Mouse (Mus musculus) ES-Bruce4 (cell line): ENCODE measurements at regions not wholly inside any gene's neighbourhood (a gene's known extent, or its start where the extent isn't known, plus 50 kb on each side); places are given as distances from the start of the nearest gene placed in this dataset.

Experiments used
- H3K27ac ChIP-seq: 2 replicates; pipeline ENCODE4 v1.5.1; 2012; ENCODE audit warnings: low read length, inconsistent platforms; ENCODE audit not compliant: insufficient read depth
- H3K27me3 ChIP-seq: 2 replicates; pipeline ENCODE4 v1.6.1; 2012; ENCODE audit warnings: mild to moderate bottlenecking, low read length, inconsistent platforms; ENCODE audit not compliant: control insufficient read depth, poor library complexity, insufficient read depth, severe bottlenecking
- H3K36me3 ChIP-seq: 2 replicates; pipeline ENCODE4 v1.6.1; 2012; ENCODE audit warnings: inconsistent platforms, mild to moderate bottlenecking, low read length, moderate library complexity; ENCODE audit not compliant: control insufficient read depth, poor library complexity, insufficient read depth, severe bottlenecking
- H3K4me1 ChIP-seq: one replicate; pipeline ENCODE4 v1.8.1; 2011; ENCODE audit warnings: low read length; ENCODE audit not compliant: control insufficient read depth, insufficient read depth
- H3K4me3 ChIP-seq: 2 replicates; pipeline ENCODE4 v1.5.1; 2011; ENCODE audit warnings: low read depth, mild to moderate bottlenecking, low read length
- H3K9ac ChIP-seq: 2 replicates; pipeline ENCODE4 v1.6.1; 2012; ENCODE audit warnings: low read depth, mild to moderate bottlenecking, inconsistent platforms; ENCODE audit not compliant: poor library complexity, severe bottlenecking
- H3K9me3 ChIP-seq: replicated peaks from 2 replicates; pipeline ENCODE4 v1.6.1; 2012; ENCODE audit warnings: mild to moderate bottlenecking, low read length, inconsistent platforms; ENCODE audit not compliant: control insufficient read depth, poor library complexity, insufficient read depth, severe bottlenecking
- CTCF ChIP-seq: IDR thresholded peaks from one replicate; pipeline ENCODE4 v1.8.1; 2011; ENCODE audit warnings: low read depth, low read length
- EP300 ChIP-seq: IDR thresholded peaks from 2 replicates; pipeline ENCODE4 v1.6.1; 2011; ENCODE audit warnings: low read depth, low read length; ENCODE audit not compliant: insufficient read depth
- POLR2A ChIP-seq: IDR thresholded peaks from one replicate; pipeline ENCODE4 v1.8.1; 2011; ENCODE audit warnings: low read length; ENCODE audit not compliant: insufficient read depth

- Histone ChIP-seq H3K27ac (no peak overlapping the region), H3K9me3 (no peaks in the 10 kb centered on the region), H3K9ac (no peak overlapping the region), H3K36me3 (no peaks in the 10 kb centered on the region), H3K4me1 (peaks cover 2% of the 10 kb centered on the region), H3K27me3 (no peaks in the 10 kb centered on the region), H3K4me3 (no peak overlapping the region)
- TF ChIP-seq POLR2A: no peak
- no peak for TF ChIP-seq EP300
- TF ChIP-seq CTCF: no peak
Measured at GRCm38 (mm10) chr12:12681101-12681500, 260.6 kb downstream of the Mycn start.

- H3K27me3 ChIP-seq: no peaks in the 10 kb centered on the region
- no peak overlapping the region for H3K4me3 ChIP-seq
- no peaks in the 10 kb centered on the region for H3K36me3 ChIP-seq
- H3K9me3 ChIP-seq: no peaks in the 10 kb centered on the region
- H3K9ac ChIP-seq: no peak overlapping the region
- H3K4me1 ChIP-seq: peaks cover 2% of the 10 kb centered on the region
- no peak overlapping the region for H3K27ac ChIP-seq
- TF ChIP-seq CTCF (no peak), EP300 (no peak), POLR2A (no peak)
Measured at GRCm38 (mm10) chr12:12680371-12680921, 261.3 kb downstream of the Mycn start.

- Histone ChIP-seq H3K9me3 (no peaks in the 10 kb centered on the region), H3K9ac (no peak overlapping the region), H3K36me3 (no peaks in the 10 kb centered on the region), H3K4me3 (no peak overlapping the region), H3K27ac (no peak overlapping the region), H3K27me3 (no peaks in the 10 kb centered on the region), H3K4me1 (no peaks in the 10 kb centered on the region)
- no peak for TF ChIP-seq POLR2A
- no peak for TF ChIP-seq CTCF
- TF ChIP-seq EP300: no peak
Measured at GRCm38 (mm10) chr12:12676676-12677075, 265.0 kb downstream of the Mycn start.

GRCm38 (mm10) chr12:12669931-12670330 lies 271.8 kb downstream of the Mycn start:
- Histone ChIP-seq H3K9me3 (no peaks in the 10 kb centered on the region), H3K9ac (no peak overlapping the region), H3K27me3 (no peaks in the 10 kb centered on the region), H3K4me3 (no peak overlapping the region), H3K27ac (no peak overlapping the region), H3K36me3 (no peaks in the 10 kb centered on the region), H3K4me1 (no peaks in the 10 kb centered on the region)
- no peak for TF ChIP-seq POLR2A
- TF ChIP-seq CTCF: no peak
- no peak for TF ChIP-seq EP300

GRCm38 (mm10) chr12:12668919-12669318 lies 272.8 kb downstream of the Mycn start:
- Histone ChIP-seq H3K9me3 (no peaks in the 10 kb centered on the region), H3K27me3 (no peaks in the 10 kb centered on the region), H3K9ac (no peak overlapping the region), H3K27ac (no peak overlapping the region), H3K36me3 (no peaks in the 10 kb centered on the region), H3K4me3 (no peak overlapping the region), H3K4me1 (no peaks in the 10 kb centered on the region)
- TF ChIP-seq EP300 (no peak), POLR2A (no peak), CTCF (no peak)

- H3K4me1 ChIP-seq: no peaks in the 10 kb centered on the region
Measured at GRCm38 (mm10) chr12:12655611-12656010, 286.1 kb downstream of the Mycn start.

More at GRCm38 (mm10) chr12:12655611-12656010, 286.1 kb downstream of the Mycn start:
- TF ChIP-seq CTCF: no peak
- no peak for TF ChIP-seq POLR2A
- no peak for TF ChIP-seq EP300
- H3K9ac ChIP-seq: no peak overlapping the region
- H3K36me3 ChIP-seq: no peaks in the 10 kb centered on the region
- peaks cover 9% of the 10 kb centered on the region for H3K9me3 ChIP-seq
- H3K4me3 ChIP-seq: no peak overlapping the region
- H3K27me3 ChIP-seq: no peaks in the 10 kb centered on the region
- no peak overlapping the region for H3K27ac ChIP-seq
